Mouse (Mus musculus) gastrocnemius, postnatal 4 days (tissue): ENCODE results near the gene Ythdc1. TPM values are rescaled to one million over a fixed set of nuclear protein-coding genes. Genes with fewer than 3 reads are reported as not detected.

Experiments
- DNase-seq, 2 experiments: peaks; one replicate each; pipeline ENCODE4 v3.0.0; 2021 to 2022; ENCODE audit warnings: low spot score in 2 of 2, mixed read lengths in 2 of 2
- total RNA-seq, 2 experiments: library from RNA; stranded (reverse); gene quantifications; 2 replicates each; pipeline ENCODE4 v1.2.3; 2021

The Ythdc1 gene
- total RNA-seq, 2 experiments from 2014 or later = 41.0 to 47.5 TPM

GRCm38 (mm10) chr5:86858336-86858735, 54.3 kb downstream of the Ythdc1 start:
- no peak for DNase-seq

- peak in 1 of 2 experiments; percentile 11 for DNase-seq
These were observed 67.9 kb downstream of the Ythdc1 start for GRCm38 (mm10) chr5:86871877-86872276.

Other genes with a start within 250 kb of the Ythdc1 start
- not detected for gene Tmprss11f, start 171.8 kb upstream of the Ythdc1 start, total RNA-seq
- not detected for gene Tmprss11b, start 127.9 kb upstream of the Ythdc1 start, total RNA-seq
- not detected for gene Tmprss11e, start 58.4 kb upstream of the Ythdc1 start, total RNA-seq
- under 1 TPM in 1 of 2 experiments, not detected in 1; 0.31 TPM for gene Ugt2b34, start 102.7 kb downstream of the Ythdc1 start, total RNA-seq
- gene Ugt2b1, start 122.3 kb downstream of the Ythdc1 start, total RNA-seq = under 1 TPM in 1 of 2 experiments, not detected in 1; 0.13 TPM
- under 1 TPM in 1 of 2 experiments, not detected in 1; 0.10 TPM for gene Ugt2b35, start 196.6 kb downstream of the Ythdc1 start, total RNA-seq